Mouse (Mus musculus) C2C12 (cell line): Measurements from ENCODE around the gene Tmem128.

Source experiments
- CEBPB ChIP-seq: IDR thresholded peaks from one replicate; pipeline ENCODE4 v1.6.1; 2011; ENCODE audit warnings: low read depth, mild to moderate bottlenecking, control low read depth, moderate library complexity
- CTCF ChIP-seq: IDR thresholded peaks from one replicate; pipeline ENCODE4 v1.5.1; 2011; ENCODE audit not compliant: control insufficient read depth, insufficient read depth, insufficient read length
- FOSL1 ChIP-seq: IDR thresholded peaks from one replicate; pipeline ENCODE4 v1.8.0; 2011; ENCODE audit warnings: mild to moderate bottlenecking, low read length; ENCODE audit not compliant: poor library complexity, insufficient read depth, severe bottlenecking
- MAX ChIP-seq: IDR thresholded peaks from one replicate; pipeline ENCODE4 v1.6.1; 2011; ENCODE audit warnings: mild to moderate bottlenecking, control low read depth
- MYOD1 ChIP-seq: IDR thresholded peaks from one replicate; pipeline ENCODE4 v1.6.1; 2011; ENCODE audit warnings: low read depth; ENCODE audit not compliant: control insufficient read depth, insufficient read length
- MYOG ChIP-seq: IDR thresholded peaks from one replicate; pipeline ENCODE4 v1.6.1; 2011; ENCODE audit not compliant: control insufficient read depth, insufficient read length; ENCODE audit errors: extremely low read depth
- USF1 ChIP-seq: IDR thresholded peaks from one replicate; pipeline ENCODE4 v1.6.1; 2011; ENCODE audit warnings: low read depth, mild to moderate bottlenecking, control low read depth, moderate library complexity

DNA sequence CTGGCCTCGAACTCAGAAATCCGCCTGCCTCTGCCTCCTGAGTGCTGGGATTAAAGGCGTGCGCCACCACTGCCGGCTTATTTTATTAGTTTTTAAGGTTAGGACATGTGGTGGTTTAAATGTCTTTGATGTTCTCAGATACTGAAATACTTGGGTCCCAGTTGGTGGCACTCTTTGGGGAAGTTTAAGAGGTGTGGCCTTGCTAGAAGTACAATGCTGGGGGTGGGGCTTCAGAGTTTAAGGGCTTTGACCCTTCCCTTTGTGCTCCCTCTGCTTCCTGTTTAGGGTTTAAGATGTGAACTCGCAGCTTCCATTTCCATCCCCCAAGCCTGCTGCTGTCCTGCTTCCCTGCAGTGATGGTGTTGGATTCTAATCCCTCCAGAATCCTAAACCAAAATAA is 18.0 kb upstream of the Tmem128 start:
- TF ChIP-seq CTCF (no peak), MAX (no peak), MYOG (no peak), USF1 (no peak), FOSL1 (no peak), CEBPB (no peak), MYOD1 (no peak)
